Mouse (Mus musculus) intestine, postnatal 0 days (tissue): ENCODE data around the gene Klhl29. TPM values are rescaled to one million over a fixed set of nuclear protein-coding genes. Genes with fewer than 3 reads are reported as not detected.

Experiments
- ATAC-seq: fragments of 200-750 bp; cut with Nextera tagmentation; 2 replicates; pipeline ENCODE4 v1.8.0; 2017; ENCODE audit warnings: mild to moderate bottlenecking, moderate TSS enrichment, moderate library complexity
- H3K27ac ChIP-seq: fragments of 300-500 bp; sonication (generic); 2 replicates; pipeline ENCODE4 v1.5.1; 2014; ENCODE audit warnings: mild to moderate bottlenecking, low read depth, low read length, moderate library complexity
- H3K27me3 ChIP-seq: fragments of 300-500 bp; sonication (generic); replicated peaks from 2 replicates; pipeline ENCODE4 v1.6.1; 2014; ENCODE audit warnings: low read length, mixed read lengths; ENCODE audit not compliant: control insufficient read depth, insufficient read depth
- H3K36me3 ChIP-seq: fragments of 300-500 bp; sonication (generic); 2 replicates; pipeline ENCODE4 v1.6.1; 2014; ENCODE audit warnings: mild to moderate bottlenecking, moderate library complexity; ENCODE audit not compliant: control insufficient read depth, insufficient read depth
- H3K4me1 ChIP-seq: fragments of 300-500 bp; sonication (generic); replicated peaks from 2 replicates; pipeline ENCODE4 v1.6.1; 2014; ENCODE audit warnings: antibody characterized with exemption, low read length, mixed read lengths; ENCODE audit not compliant: control insufficient read depth, insufficient read depth
- H3K4me2 ChIP-seq: fragments of 300-500 bp; sonication (generic); replicated peaks from 2 replicates; pipeline ENCODE4 v1.6.1; 2014; ENCODE audit warnings: low read depth, mild to moderate bottlenecking, moderate library complexity
- H3K4me3 ChIP-seq: fragments of 300-500 bp; sonication (generic); 2 replicates; pipeline ENCODE4 v1.5.1; 2014; ENCODE audit warnings: low read depth, low read length
- H3K9ac ChIP-seq: fragments of 300-500 bp; sonication (generic); 2 replicates; pipeline ENCODE4 v1.6.1; 2014; ENCODE audit warnings: mild to moderate bottlenecking, low read depth, low read length
- H3K9me3 ChIP-seq: fragments of 300-500 bp; sonication (generic); 2 replicates; pipeline ENCODE4 v1.6.1; 2016; ENCODE audit warnings: mixed run types; ENCODE audit not compliant: control insufficient read depth
- CTCF ChIP-seq: sonication (generic); IDR thresholded peaks from 2 replicates; pipeline ENCODE4 v1.5.1; 2016; ENCODE audit warnings: low read depth, mild to moderate bottlenecking, control low read depth, antibody characterized with exemption, moderate library complexity
- WGBS: fragments of 180-500 bp; shearing (Covaris S2); extraction: QIAGEN DNeasy Blood & Tissue Kit; methylation state at CpG from one replicate; pipeline ENCODE4 v1.1.7; 2014; 5-methylcytosine and 5-hydroxymethylcytosine counted together
- polyA plus RNA-seq: library from polyadenylated mRNA; unstranded; fragments of >200 nt; fragmentation: Nextera tagmentation; extraction: Ambion mirVana; gene quantifications from 2 replicates; pipeline ENCODE4 v1.2.1, GENCODE M21; 2015

Gene Klhl29
- polyA plus RNA-seq, result 0.34 and 0.51 TPM in 2 replicates

- Histone ChIP-seq H3K9ac (peak within 1 kb of the TSS; percentile 46), H3K36me3 (no peaks in the 10 kb centered on the region), H3K4me1 (0 out of 2 replicates have a peak, but pooled peaks cover 2% of the 10 kb centered on the region), H3K9me3 (no peaks in the 10 kb centered on the region), H3K27me3 (peaks cover 38% of the 10 kb centered on the region), H3K4me2 (peak within 1 kb of the TSS; percentile 95), H3K4me3 (peak within 1 kb of the TSS; percentile 70), H3K27ac (0 out of 2 replicates have a peak within 1 kb of the TSS, but pooled peaks have one; percentile 15)
- 1% methylated on average over 64 of the region's 66 CpGs for WGBS
- no peak for TF ChIP-seq CTCF
- peak; percentile 72 for ATAC-seq
Observed at GRCm38 (mm10) chr12:5375616-5376461, at the start of gene Klhl29. Gene Klhl29, minus strand, starts transcription at chr12:5375682.

GRCm38 (mm10) chr12:5425276-5425675 is 49.8 kb upstream of the Klhl29 start:
- no peaks in the 10 kb centered on the region for H3K27me3 ChIP-seq
- H3K4me1 ChIP-seq, result no peaks in the 10 kb centered on the region
- no peak overlapping the region for H3K4me3 ChIP-seq
- H3K27ac ChIP-seq, result no peak overlapping the region
- 73% methylated on average over 4 of the region's 4 CpGs for WGBS
- no peak overlapping the region for H3K4me2 ChIP-seq
- no peaks in the 10 kb centered on the region for H3K36me3 ChIP-seq
- ATAC-seq, result no peak
- no peak for TF ChIP-seq CTCF
- H3K9ac ChIP-seq, result no peak overlapping the region
- no peaks in the 10 kb centered on the region for H3K9me3 ChIP-seq

GRCm38 (mm10) chr12:5415806-5416205 is 40.3 kb upstream of the Klhl29 start:
- Histone ChIP-seq H3K4me2 (no peak overlapping the region), H3K9me3 (no peaks in the 10 kb centered on the region), H3K4me3 (no peak overlapping the region), H3K27ac (no peak overlapping the region), H3K27me3 (no peaks in the 10 kb centered on the region; the same call in 1 of the 2 replicates), H3K36me3 (no peaks in the 10 kb centered on the region), H3K9ac (no peak overlapping the region), H3K4me1 (no peaks in the 10 kb centered on the region; the same call in 1 of the 2 replicates)
- no peak for TF ChIP-seq CTCF
- ATAC-seq, result no peak
- 53% methylated on average over 3 of the region's 3 CpGs for WGBS

- Histone ChIP-seq H3K4me1 (no peaks in the 10 kb centered on the region; the same call in 1 of the 2 replicates), H3K9ac (no peak overlapping the region), H3K9me3 (no peaks in the 10 kb centered on the region), H3K4me2 (no peak overlapping the region), H3K4me3 (no peak overlapping the region), H3K36me3 (no peaks in the 10 kb centered on the region), H3K27me3 (no peaks in the 10 kb centered on the region; the same call in 1 of the 2 replicates), H3K27ac (no peak overlapping the region)
- no peak for ATAC-seq
- no peak for TF ChIP-seq CTCF
Observed at GRCm38 (mm10) chr12:5413976-5414375, 38.5 kb upstream of the Klhl29 start.

GRCm38 (mm10) chr12:5411761-5412537 is 36.5 kb upstream of the Klhl29 start:
- H3K4me3 ChIP-seq, result no peak overlapping the region
- no peaks in the 10 kb centered on the region; the same call in 1 of the 2 replicates for H3K4me1 ChIP-seq
- no peak overlapping the region for H3K9ac ChIP-seq
- TF ChIP-seq CTCF, result no peak
- no peaks in the 10 kb centered on the region for H3K9me3 ChIP-seq
- 69% methylated on average over 13 of the region's 13 CpGs for WGBS
- no peaks in the 10 kb centered on the region; the same call in 1 of the 2 replicates for H3K27me3 ChIP-seq
- no peak overlapping the region for H3K27ac ChIP-seq
- ATAC-seq, result no peak
- H3K4me2 ChIP-seq, result no peak overlapping the region
- no peaks in the 10 kb centered on the region for H3K36me3 ChIP-seq

GRCm38 (mm10) chr12:5411346-5411745 is 35.9 kb upstream of the Klhl29 start:
- TF ChIP-seq CTCF, result no peak
- Histone ChIP-seq H3K9ac (no peak overlapping the region), H3K4me3 (no peak overlapping the region), H3K9me3 (no peaks in the 10 kb centered on the region), H3K4me2 (no peak overlapping the region), H3K36me3 (no peaks in the 10 kb centered on the region), H3K4me1 (no peaks in the 10 kb centered on the region), H3K27ac (no peak overlapping the region), H3K27me3 (no peaks in the 10 kb centered on the region; the same call in 1 of the 2 replicates)
- 74% methylated on average over 4 of the region's 4 CpGs for WGBS
- ATAC-seq, result no peak
